Mouse (Mus musculus) heart, adult 2 months (tissue): ENCODE results near the gene Vti1a.

Experiments used
- CTCF ChIP-seq: fragments of 200-600 bp; IDR thresholded peaks from 2 replicates; pipeline ENCODE4 v1.8.1; 2022; ENCODE audit warnings: antibody characterized with exemption, mild to moderate bottlenecking, moderate library complexity
- POLR2A ChIP-seq: fragments of 200-500 bp; IDR thresholded peaks from 2 replicates; pipeline ENCODE4 v1.6.1; 2011; ENCODE audit warnings: mild to moderate bottlenecking, low read depth, low read length, control low read depth; ENCODE audit not compliant: insufficient read depth

GRCm38 (mm10) chr19:55295075-55295474 is 21.0 kb upstream of the Vti1a start:
- no peak for TF ChIP-seq CTCF
- TF ChIP-seq POLR2A, result no peak
